Mouse (Mus musculus): ENCODE results near the gene Pask. TPM values are rescaled to one million over a fixed set of nuclear protein-coding genes. Genes with fewer than 3 reads are reported as not detected.

Gene Pask
- polyA plus RNA-seq (2014; fragmentation: Illumina TruSeq; extraction: RNeasy Lipid Tissue Mini Kit (QIAGEN cat#74804)) = 4.4 TPM

GRCm38 (mm10) chr1:93342648-93343503, at the start of gene Pask, which contains the start of gene Ppp1r7:
Gene Pask (minus strand): TSS chr1:93343482.
Gene Ppp1r7 (plus strand): TSS chr1:93342854.

DNA sequence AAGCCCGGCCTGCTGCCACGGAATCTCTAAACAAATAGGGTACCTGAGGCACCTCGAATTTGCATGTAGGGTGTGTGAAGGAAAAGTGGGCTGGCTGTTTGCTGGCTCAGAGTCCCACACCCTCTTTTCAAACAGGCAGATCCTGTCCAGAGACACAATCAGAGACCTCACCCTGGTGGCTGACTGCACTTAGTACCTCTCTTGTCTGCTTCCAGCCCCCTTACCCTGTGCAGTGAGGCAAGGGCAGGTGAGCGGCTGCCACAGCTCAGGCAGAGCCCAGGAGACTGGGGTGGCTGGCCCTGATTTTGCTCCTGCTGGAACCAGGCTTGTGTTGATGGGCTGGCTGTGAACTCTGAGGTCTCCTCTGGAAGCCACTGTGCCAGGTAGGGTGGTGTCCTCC, 30.4 kb upstream of the Pask start, which contains the start of gene Ano7:
Gene Ano7 (plus strand): TSS at position 266 of the 400 bp plus-strand sequence.

GRCm38 (mm10) chr1:93305581-93306337, 37.5 kb downstream of the Pask start, which contains the start of gene Mterf4:
Gene Mterf4 (minus strand): TSS chr1:93305915.

Other genes starting within 250 kb of the Pask start
- gene Kif1a, start 241.5 kb downstream of the Pask start, polyA plus RNA-seq (2014; fragmentation: Illumina TruSeq; extraction: RNeasy Lipid Tissue Mini Kit (QIAGEN cat#74804)) = 0.51 TPM
- not detected for gene Agxt, start 208.2 kb downstream of the Pask start, polyA plus RNA-seq (2014; fragmentation: Illumina TruSeq; extraction: RNeasy Lipid Tissue Mini Kit (QIAGEN cat#74804))
- gene 2310007B03Rik, start 182.5 kb downstream of the Pask start, polyA plus RNA-seq (2014; fragmentation: Illumina TruSeq; extraction: RNeasy Lipid Tissue Mini Kit (QIAGEN cat#74804)) = 0.26 TPM
- gene Crocc2, start 174.8 kb downstream of the Pask start, polyA plus RNA-seq (2014; fragmentation: Illumina TruSeq; extraction: RNeasy Lipid Tissue Mini Kit (QIAGEN cat#74804)) = 0.11 TPM
- 34.8 TPM for gene Sned1, start 107.6 kb downstream of the Pask start, polyA plus RNA-seq (2014; fragmentation: Illumina TruSeq; extraction: RNeasy Lipid Tissue Mini Kit (QIAGEN cat#74804))
- gene Mterf4, start 37.6 kb downstream of the Pask start, polyA plus RNA-seq (2014; fragmentation: Illumina TruSeq; extraction: RNeasy Lipid Tissue Mini Kit (QIAGEN cat#74804)) = 16.5 TPM
- gene Ppp1r7, start 628 bp downstream of the Pask start, polyA plus RNA-seq (2014; fragmentation: Illumina TruSeq; extraction: RNeasy Lipid Tissue Mini Kit (QIAGEN cat#74804)) = 134 TPM
- gene Ano7, start 30.4 kb upstream of the Pask start, polyA plus RNA-seq (2014; fragmentation: Illumina TruSeq; extraction: RNeasy Lipid Tissue Mini Kit (QIAGEN cat#74804)) = not detected
- 236 TPM for gene Hdlbp, start 135.3 kb upstream of the Pask start, polyA plus RNA-seq (2014; fragmentation: Illumina TruSeq; extraction: RNeasy Lipid Tissue Mini Kit (QIAGEN cat#74804))
- 8.1 TPM for gene Farp2, start 168.6 kb upstream of the Pask start, polyA plus RNA-seq (2014; fragmentation: Illumina TruSeq; extraction: RNeasy Lipid Tissue Mini Kit (QIAGEN cat#74804))

Measured in ovary, adult 10 weeks (tissue).